Mouse (Mus musculus) midbrain, postnatal 0 days (tissue): ENCODE measurements around the gene Fkbp1b. TPM values are rescaled to one million over a fixed set of nuclear protein-coding genes. Genes with fewer than 3 reads are reported as not detected.
A peak's percentile ranks its signal among the peaks of the same experiment; 100 is the strongest.

Experiments
- ATAC-seq: fragments of 200-750 bp; cut with Nextera tagmentation; 2 replicates; pipeline ENCODE4 v1.8.0; 2017; ENCODE audit warnings: moderate number of reproducible peaks, mild to moderate bottlenecking, moderate TSS enrichment, moderate library complexity; ENCODE audit not compliant: low FRiP score
- DNase-seq: peaks from one replicate; pipeline ENCODE4 v3.0.0-alpha.2; 2015; ENCODE audit warnings: low spot score
- H3K27ac ChIP-seq: fragments of 300-500 bp; sonication (generic); 2 replicates; pipeline ENCODE4 v1.5.1; 2014; ENCODE audit warnings: low read depth, mild to moderate bottlenecking, low read length, mixed read lengths
- H3K27me3 ChIP-seq: fragments of 300-500 bp; sonication (generic); 2 replicates; pipeline ENCODE4 v1.6.1; 2014; ENCODE audit warnings: low read length, control low read depth, mixed read lengths; ENCODE audit not compliant: insufficient read depth
- H3K36me3 ChIP-seq: fragments of 300-500 bp; sonication (generic); 2 replicates; pipeline ENCODE4 v1.6.1; 2014; ENCODE audit warnings: low read length, control low read depth, mixed read lengths; ENCODE audit not compliant: insufficient read depth
- H3K4me1 ChIP-seq: fragments of 300-500 bp; sonication (generic); 2 replicates; pipeline ENCODE4 v1.6.1; 2014; ENCODE audit warnings: mild to moderate bottlenecking, control low read depth, antibody characterized with exemption, low read length, mixed read lengths; ENCODE audit not compliant: insufficient read depth
- H3K4me2 ChIP-seq: fragments of 300-500 bp; sonication (generic); 2 replicates; pipeline ENCODE4 v1.6.1; 2014; ENCODE audit warnings: low read depth, mild to moderate bottlenecking, low read length, mixed read lengths; ENCODE audit not compliant: poor library complexity, severe bottlenecking
- H3K4me3 ChIP-seq: fragments of 300-500 bp; sonication (generic); 2 replicates; pipeline ENCODE4 v1.5.1; 2014; ENCODE audit warnings: low read depth, mild to moderate bottlenecking, low read length, moderate library complexity
- H3K9ac ChIP-seq: fragments of 300-500 bp; sonication (generic); replicated peaks from 2 replicates; pipeline ENCODE4 v1.6.1; 2014; ENCODE audit warnings: mild to moderate bottlenecking, low read length, moderate library complexity, mixed read lengths; ENCODE audit not compliant: poor library complexity, severe bottlenecking
- H3K9me3 ChIP-seq: fragments of 300-500 bp; sonication (generic); 2 replicates; pipeline ENCODE4 v1.6.1; 2016; ENCODE audit warnings: low read length, control low read depth
- CTCF ChIP-seq: IDR thresholded peaks from 2 replicates; pipeline ENCODE4 v1.5.1; 2016; ENCODE audit warnings: antibody characterized with exemption, mild to moderate bottlenecking
- WGBS: fragments of 180-500 bp; shearing (Covaris S2); extraction: QIAGEN DNeasy Blood & Tissue Kit; methylation state at CpG from one replicate; pipeline ENCODE4 v1.1.7; 2014; 5-methylcytosine and 5-hydroxymethylcytosine counted together
- polyA plus RNA-seq: library from polyadenylated mRNA; unstranded; fragments of >200 nt; fragmentation: Nextera tagmentation; extraction: Ambion mirVana; gene quantifications from 2 replicates; pipeline ENCODE4 v1.2.1, GENCODE M21; 2015
- total RNA-seq: library from RNA; depleted of rRNA; stranded (reverse); fragments of >200 nt; gene quantifications from 2 replicates; pipeline ENCODE4 v1.2.3, GENCODE M21; 2014

Fkbp1b gene
- total and polyA plus RNA-seq, 2 experiments from 2014 or later, result 82.1 to 83.8 TPM

DNA sequence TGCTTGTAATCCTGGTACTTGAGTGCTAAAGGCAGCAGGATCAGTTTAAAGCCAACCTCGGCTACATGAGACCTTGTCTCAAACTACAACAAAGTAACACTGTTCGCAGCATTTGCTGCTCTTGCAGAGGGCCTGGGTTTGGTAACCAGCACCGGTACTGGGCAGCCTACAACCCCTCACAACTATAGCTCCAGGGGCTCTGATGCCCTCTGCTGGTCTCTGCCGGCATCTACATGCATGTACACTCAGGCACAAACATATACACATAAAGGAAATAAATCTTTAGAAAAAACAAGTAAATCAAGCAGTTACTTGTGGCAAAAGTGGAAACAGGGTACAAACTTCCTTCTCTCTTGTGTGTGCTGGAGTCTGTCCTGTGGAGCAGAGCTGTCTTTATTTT, 21.3 kb upstream of the Fkbp1b start:
- Histone ChIP-seq H3K27me3 (no peaks in the 10 kb centered on the region), H3K9ac (no peak overlapping the region), H3K4me1 (no peaks in the 10 kb centered on the region), H3K4me3 (no peak overlapping the region), H3K36me3 (0 out of 2 replicates have a peak, but pooled peaks cover 4% of the 10 kb centered on the region), H3K9me3 (no peaks in the 10 kb centered on the region), H3K4me2 (no peak overlapping the region), H3K27ac (no peak overlapping the region)
- DNase-seq (no peak), ATAC-seq (no peak)
- WGBS, result 96% methylated on average over 4 of the region's 4 CpGs
- TF ChIP-seq CTCF, result peak; percentile 37; the same call in 1 of the 2 replicates

DNA sequence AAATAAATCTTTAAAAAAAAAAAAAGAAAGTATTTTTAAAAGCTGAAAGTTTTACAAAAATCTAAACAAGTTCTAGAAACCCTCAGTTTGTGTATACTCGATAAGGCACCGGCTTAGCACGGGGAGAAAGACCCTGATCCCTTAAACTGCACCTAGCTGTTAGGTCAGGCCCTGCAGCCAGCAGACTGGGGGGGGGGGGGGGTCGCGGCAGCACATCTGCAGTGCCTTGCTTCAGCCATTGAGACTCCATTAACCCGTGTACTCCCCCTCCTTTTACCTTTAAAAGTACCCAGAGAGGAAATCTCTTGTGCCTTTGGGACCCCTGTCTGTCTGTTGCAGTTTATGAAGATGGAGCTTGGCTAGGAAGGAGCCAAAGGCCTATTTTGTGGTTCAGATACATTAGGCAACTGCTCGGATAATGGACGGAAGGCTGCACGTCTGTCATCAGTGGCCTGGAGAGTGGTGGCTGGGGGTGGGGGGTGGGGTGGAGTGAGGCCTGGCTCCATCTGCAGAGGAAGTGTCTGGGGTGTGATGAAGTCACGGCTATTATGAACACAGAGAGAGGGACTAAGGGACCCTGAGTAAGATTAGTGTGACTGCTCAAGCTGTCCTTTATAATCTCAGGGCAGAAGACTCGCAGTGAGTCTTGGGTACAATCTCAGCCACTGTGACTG, 18.0 kb upstream of the Fkbp1b start:
- Histone ChIP-seq H3K36me3 (peaks cover 5% of the 10 kb centered on the region; the same call in 1 of the 2 replicates), H3K4me3 (no peak overlapping the region), H3K9ac (no peak overlapping the region), H3K9me3 (no peaks in the 10 kb centered on the region), H3K27ac (no peak overlapping the region), H3K27me3 (no peaks in the 10 kb centered on the region), H3K4me1 (no peaks in the 10 kb centered on the region), H3K4me2 (no peak overlapping the region)
- TF ChIP-seq CTCF, result no peak
- no peak for ATAC-seq
- 38% methylated on average over 11 of the region's 11 CpGs for WGBS
- peak; percentile 20 for DNase-seq

DNA sequence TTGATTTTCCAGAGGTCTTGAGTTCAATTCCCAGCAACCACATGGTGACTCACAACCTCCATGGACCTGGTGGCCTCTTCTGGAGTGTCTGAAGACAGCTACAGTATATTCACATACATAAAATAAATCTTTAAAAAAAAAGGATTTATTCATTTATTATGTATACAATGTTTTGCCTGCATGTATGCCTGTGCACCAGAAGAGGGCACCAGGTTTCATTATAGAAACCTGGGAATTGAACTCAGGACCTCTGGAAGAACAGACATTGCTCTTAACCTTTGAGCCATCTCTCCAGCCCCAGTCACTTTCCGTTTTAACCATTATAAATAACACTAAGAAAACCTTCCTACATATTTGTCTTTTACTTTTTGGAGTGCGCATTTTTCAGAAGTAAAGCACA, 15.4 kb upstream of the Fkbp1b start:
- Histone ChIP-seq H3K27me3 (no peaks in the 10 kb centered on the region), H3K36me3 (peaks cover 5% of the 10 kb centered on the region; the same call in 1 of the 2 replicates), H3K9ac (no peak overlapping the region), H3K27ac (no peak overlapping the region), H3K9me3 (no peaks in the 10 kb centered on the region), H3K4me3 (no peak overlapping the region), H3K4me2 (no peak overlapping the region), H3K4me1 (no peaks in the 10 kb centered on the region)
- DNase-seq (no peak), ATAC-seq (no peak)
- WGBS, result 98% methylated on average over 2 of the region's 2 CpGs
- peak; percentile 38 for TF ChIP-seq CTCF

DNA sequence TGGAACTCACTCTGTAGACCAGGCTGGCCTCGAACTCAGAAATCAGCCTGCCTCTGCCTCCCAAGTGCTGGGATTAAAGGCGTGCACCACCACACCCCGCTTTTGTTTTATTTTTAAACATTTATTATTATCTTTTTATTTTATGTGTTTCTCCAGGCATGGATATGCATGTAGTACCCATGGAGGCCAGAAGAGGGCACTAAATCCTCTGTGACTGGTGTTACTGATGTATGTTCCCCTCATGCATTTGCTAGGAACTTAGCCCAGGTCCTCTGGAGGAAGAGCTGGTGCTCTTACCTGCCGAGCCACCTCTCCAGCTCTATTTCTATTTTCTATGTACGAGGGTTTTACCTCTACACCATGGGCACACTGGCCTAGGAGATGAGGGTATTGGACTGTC, 14.8 kb upstream of the Fkbp1b start:
- no peak for ATAC-seq
- Histone ChIP-seq H3K27me3 (no peaks in the 10 kb centered on the region), H3K36me3 (peaks cover 5% of the 10 kb centered on the region; the same call in 1 of the 2 replicates), H3K9me3 (no peaks in the 10 kb centered on the region), H3K4me2 (no peak overlapping the region), H3K4me1 (no peaks in the 10 kb centered on the region), H3K27ac (no peak overlapping the region), H3K9ac (no peak overlapping the region), H3K4me3 (no peak overlapping the region)
- peak; percentile 51 for TF ChIP-seq CTCF
- no peak for DNase-seq
- 97% methylated on average over 5 of the region's 5 CpGs for WGBS

DNA sequence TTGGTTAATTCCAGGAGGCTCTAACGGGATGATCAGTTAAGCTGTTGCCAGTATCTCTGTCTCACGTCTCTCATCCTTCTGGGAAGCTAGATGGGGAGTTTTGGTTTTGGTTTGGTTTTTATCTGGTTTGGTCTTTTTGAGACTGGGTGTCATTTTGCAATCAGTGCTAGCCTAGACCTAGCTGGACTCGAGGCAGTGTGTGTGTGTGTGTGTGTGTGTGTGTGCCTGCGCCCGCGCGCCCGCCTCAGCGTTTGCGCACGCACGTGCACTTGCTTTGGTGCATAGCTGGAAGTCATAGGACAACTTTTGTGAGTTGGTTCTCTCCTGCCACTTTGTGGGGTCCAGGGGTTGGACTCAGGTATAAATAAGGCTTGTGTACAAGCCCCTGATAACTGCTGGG, 2.4 kb upstream of the Fkbp1b start:
- ATAC-seq, result peak; percentile 32; the same call in 1 of the 2 replicates
- H3K4me2 ChIP-seq, result peak overlapping the region; percentile 58
- H3K27ac ChIP-seq, result no peak overlapping the region
- DNase-seq, result peak; percentile 47
- H3K4me1 ChIP-seq, result no peaks in the 10 kb centered on the region
- no peak overlapping the region; the same call in 1 of the 2 replicates for H3K9ac ChIP-seq
- peak overlapping the region; percentile 45 for H3K4me3 ChIP-seq
- no peaks in the 10 kb centered on the region for H3K27me3 ChIP-seq
- no peaks in the 10 kb centered on the region for H3K36me3 ChIP-seq
- WGBS, result 2% methylated on average over 12 of the region's 12 CpGs
- TF ChIP-seq CTCF, result no peak
- H3K9me3 ChIP-seq, result no peaks in the 10 kb centered on the region

DNA sequence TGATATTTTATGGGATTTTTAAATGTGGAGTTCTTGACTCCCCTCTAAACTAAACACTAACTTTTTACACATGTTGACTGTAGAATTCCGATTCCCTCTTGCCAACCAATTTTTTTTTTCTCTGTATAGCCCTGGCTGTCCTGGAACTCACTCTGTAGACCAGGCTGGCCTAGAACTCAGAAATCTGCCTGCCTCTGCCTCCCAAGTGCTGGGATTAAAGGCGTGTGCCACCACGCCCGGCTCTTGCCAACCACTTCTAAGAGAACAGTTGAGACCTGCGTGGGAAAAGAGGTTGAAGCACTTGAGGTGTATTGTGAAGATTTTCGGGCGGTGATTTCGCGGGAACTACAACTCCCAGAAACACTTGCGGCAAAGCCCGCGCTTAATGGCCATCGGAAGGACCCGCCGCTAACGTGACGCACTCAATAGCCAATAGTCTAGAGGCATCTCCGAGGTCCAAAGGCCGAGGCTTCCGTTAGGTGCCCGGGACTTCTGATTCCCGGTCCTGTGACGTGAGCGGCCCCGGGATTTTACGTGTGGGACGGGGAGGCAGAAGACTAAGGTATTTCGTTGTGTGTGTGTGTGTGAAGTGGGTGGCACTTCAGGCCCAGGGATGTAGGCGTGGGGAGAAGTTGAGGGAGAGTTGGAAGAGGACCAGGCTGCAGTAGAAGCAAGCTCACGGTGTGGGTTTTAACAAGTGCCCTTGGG, 1.7 kb upstream of the Fkbp1b start, which contains the start of gene Wdcp:
Gene Wdcp (plus strand): TSS at position 414 of the 708 bp plus-strand sequence.
- no peak within 1 kb of the TSS for H3K27ac ChIP-seq
- peak within 1 kb of the TSS; percentile 58 for H3K4me2 ChIP-seq
- H3K4me1 ChIP-seq, result no peaks in the 10 kb centered on the region
- TF ChIP-seq CTCF, result no peak
- DNase-seq, result peak; percentile 95
- H3K4me3 ChIP-seq, result peak within 1 kb of the TSS; percentile 45
- ATAC-seq, result peak; percentile 90
- H3K36me3 ChIP-seq, result no peaks in the 10 kb centered on the region
- WGBS, result under 1% methylated on average over 30 of the region's 30 CpGs
- H3K27me3 ChIP-seq, result no peaks in the 10 kb centered on the region
- H3K9ac ChIP-seq, result no peak within 1 kb of the TSS; the same call in 1 of the 2 replicates
- no peaks in the 10 kb centered on the region for H3K9me3 ChIP-seq
